Mouse (Mus musculus): Measurements from ENCODE around the gene 5430419D17Rik.

Gene 5430419D17Rik

DNA sequence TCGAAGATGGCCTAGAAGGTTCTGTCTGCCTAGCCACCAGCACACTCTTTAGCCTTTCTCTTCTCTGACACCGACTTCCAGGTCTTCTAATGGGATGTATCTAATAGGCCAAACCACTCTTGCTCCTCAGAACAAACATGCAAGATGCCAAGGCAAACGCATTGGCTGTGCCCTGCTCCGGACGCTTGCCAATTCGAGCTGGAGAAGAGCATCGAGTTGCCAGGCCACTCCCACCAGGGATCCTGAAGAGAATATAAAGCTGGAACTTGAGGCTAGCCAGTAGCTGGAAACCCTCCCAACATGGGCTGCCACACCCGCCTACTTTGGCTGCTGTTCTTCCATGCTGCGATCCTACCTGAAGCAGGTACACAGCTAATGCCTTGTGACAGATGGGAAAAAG lies at the start of gene 5430419D17Rik:
Gene 5430419D17Rik (plus strand): TSS at position 282 of the 400 bp plus-strand sequence.
- no peak for DNase-seq (ENCODE audit: low spot score in 2 of 2)

DNA sequence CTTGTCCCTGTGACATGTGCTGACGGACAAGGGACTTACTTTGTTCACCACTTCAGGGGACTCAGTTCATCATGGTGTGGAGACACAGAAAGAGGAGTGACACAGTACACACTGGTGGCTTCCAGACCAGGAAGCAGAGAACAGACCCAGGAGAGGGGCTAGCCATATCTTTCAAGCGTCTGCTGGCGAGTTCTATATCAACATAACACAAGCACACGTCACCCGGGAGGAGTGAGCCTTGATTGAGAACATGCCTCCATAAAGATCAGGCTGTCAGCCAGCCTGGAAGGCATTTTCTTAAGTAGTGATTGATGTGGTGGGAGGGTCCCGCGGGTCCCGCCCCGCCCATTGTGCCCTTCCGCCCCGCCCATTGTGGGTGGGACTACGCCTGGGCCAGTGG lies 44.2 kb upstream of the 5430419D17Rik start:
- no peak for DNase-seq (ENCODE audit: low spot score in 2 of 2)

DNA sequence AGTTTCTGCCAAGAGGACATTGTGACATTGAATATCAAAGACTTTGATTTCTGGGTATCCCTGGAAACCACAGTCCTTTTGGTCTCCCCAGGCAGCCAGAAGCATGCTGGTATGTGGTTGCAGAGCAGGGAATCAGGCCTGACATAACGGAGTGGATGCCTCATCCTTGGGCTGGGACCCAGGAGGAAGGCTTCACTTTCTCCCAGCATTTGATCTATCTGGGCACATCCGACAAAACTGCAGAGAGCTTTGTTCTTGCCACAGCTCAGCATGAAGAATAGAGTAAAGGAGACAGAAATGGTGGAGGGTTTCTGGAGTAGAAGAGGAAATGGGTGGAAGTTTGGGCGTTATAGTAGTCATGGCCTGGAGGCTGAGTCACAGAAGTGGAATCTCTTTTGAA lies 41.0 kb upstream of the 5430419D17Rik start:
- DNase-seq (ENCODE audit: low spot score in 2 of 2), result no peak

DNA sequence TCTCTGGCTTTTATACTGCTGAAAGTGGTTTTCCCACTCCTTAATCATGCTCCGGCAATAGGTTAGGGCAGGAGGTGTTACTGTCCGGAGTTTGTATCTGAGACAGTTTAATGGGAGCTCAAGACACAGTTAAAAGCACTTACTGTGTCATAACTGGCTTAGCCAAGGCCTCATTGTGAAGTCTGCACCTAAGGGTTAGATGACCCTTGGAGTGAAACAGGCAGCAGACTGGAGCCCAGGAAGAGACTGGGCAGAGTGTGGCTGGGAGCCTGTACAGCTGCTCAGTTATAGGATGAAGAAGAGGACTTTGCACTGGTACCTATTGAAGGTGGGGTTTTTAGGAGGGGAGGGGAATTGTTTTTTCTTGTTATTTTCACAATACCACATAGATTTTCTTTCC lies 28.0 kb upstream of the 5430419D17Rik start, which contains the start of gene 4933402N03Rik:
Gene 4933402N03Rik (minus strand): TSS at position 101 of the 400 bp plus-strand sequence.
- no peak for DNase-seq (ENCODE audit: low spot score in 2 of 2)

DNA sequence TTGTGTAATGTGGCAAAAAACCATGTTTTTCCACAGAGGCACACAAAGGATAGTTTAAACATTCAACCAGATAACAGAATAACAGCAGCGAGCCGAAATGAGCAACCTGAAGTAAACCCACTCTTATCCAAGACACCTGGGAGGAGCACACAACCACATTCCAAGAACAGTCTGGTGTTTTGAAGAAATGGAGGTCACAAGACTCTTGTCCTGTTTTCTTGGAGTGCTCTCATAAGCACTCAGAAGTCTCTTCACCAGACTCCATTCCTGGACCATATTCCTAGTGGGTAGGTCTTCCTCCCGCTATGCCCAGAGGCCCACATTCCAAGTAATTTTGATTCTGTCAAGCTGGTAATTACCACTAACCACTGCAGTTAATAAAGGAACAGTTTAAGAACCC lies 24.0 kb upstream of the 5430419D17Rik start:
- DNase-seq (ENCODE audit: low spot score in 2 of 2), result no peak

DNA sequence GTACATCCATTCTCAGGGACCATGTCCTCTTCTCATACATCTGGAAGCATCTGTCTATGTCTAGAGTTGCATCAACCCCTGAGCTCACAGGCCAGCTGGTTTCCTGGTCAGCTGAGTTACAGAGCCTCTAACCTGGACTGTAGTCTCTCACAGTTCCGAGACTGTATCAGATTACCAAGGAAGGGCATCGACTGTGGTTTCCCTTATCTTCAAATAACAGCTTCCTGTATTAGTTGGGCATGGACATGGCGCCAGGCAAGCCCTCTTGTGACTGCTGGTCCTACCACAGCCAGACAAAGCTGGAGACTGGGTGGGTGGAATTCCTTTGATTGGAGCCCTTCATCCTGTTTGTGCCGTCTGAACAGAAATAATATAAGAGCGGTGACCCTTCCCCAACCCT lies 21.2 kb upstream of the 5430419D17Rik start:
- DNase-seq (ENCODE audit: low spot score in 2 of 2), result no peak

DNA sequence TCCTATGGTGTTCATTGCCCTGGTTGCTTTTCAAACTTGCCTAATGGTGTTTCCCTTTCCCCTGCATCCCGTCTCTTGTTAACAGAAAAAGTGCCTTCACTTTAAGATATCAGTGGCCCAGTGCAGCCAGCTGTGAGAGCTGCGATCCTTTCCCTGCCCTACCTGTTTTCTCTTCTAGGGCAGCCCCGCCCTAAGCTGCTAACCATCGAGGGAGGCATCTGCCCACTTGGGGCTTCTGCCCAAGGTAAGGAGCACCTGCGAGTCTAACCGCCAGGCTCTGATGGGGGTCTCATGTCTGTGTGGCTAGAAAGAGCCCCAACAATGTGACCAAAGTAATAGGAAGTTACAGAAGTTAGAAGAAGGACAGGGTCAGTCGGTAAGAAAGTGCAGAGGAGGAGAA lies 12.0 kb upstream of the 5430419D17Rik start:
- no peak for DNase-seq (ENCODE audit: low spot score in 2 of 2)

DNA sequence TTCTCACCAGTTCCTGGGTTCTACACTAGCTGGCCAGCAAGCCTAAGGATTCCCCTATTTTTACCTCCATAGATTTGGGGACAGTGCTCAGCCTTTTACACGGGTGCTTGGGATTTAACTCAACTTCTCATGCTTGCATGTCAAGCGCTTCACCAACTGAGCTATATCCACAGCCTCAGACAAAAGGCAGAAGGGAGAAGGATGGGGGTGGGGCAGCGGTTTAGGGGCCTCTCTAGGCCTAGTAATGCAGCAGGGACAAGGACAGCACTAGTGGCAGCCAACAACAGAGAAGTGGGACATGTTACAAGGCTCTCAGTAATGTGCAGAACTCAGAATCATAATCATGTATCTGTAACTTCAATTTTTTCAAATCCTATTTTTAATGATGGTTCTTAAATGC lies 6.4 kb upstream of the 5430419D17Rik start:
- DNase-seq (ENCODE audit: low spot score in 2 of 2), result no peak

DNA sequence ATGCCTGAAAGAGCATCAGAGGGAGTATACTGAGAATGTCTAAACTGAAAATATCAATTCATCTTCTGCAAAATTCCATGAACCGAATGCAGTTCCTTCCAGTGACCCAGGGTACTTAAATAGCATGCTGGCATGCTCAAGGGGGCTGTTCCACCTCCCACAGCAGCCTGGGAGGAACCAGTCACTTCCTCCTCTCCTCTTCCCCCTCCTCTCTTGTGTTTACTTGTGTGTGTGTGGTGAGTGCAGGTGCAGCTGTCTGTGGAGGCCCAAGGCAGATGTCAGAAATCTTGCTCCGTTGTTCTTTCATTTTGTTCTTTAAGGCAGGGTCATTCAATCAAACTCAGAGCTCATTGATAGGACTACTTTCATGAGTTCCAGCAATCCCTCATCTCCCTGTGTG lies 5.1 kb upstream of the 5430419D17Rik start:
- no peak for DNase-seq (ENCODE audit: low spot score in 2 of 2)

DNA sequence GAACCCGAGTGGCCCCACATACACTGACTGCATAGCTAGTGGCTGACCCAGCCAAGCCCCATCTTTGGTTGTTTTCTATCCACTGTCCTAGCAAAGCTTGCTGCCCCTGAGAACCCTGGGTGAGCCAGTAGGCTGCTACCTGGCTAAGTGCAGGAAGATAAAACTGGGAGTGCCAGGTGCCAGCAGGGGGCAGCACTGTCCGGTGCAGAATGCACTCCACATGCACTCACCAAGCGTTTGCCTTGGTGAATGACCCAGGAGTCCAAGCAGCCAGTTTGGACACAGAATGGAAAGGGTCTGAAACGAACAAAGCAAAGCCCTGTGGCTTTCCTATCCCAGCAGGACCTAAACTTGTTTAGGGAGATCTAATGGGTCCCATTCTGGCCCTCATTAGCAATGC lies 8.5 kb downstream of the 5430419D17Rik start:
- DNase-seq (ENCODE audit: low spot score in 2 of 2), result peak in 1 of 2 experiments; percentile 6

DNA sequence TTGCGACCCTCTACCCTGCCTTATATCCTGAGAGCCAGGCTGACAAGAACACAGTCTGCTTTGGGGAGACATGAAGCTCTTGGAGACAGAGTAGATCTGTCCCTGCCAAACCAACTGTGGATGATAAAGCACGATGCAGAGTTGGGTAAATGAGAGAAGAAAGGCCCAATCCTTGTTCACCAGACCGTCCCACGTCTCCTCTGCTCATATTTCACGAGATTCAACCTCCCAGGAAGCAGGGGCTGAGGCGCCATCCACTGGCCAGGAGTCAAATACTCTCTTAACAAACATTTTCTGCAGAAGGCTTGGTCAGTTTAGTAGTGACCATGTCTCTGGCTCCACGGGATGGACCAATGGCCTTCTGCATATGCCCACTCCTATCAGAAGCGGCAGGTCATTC lies 10.1 kb downstream of the 5430419D17Rik start:
- DNase-seq (ENCODE audit: low spot score in 2 of 2), result no peak

DNA sequence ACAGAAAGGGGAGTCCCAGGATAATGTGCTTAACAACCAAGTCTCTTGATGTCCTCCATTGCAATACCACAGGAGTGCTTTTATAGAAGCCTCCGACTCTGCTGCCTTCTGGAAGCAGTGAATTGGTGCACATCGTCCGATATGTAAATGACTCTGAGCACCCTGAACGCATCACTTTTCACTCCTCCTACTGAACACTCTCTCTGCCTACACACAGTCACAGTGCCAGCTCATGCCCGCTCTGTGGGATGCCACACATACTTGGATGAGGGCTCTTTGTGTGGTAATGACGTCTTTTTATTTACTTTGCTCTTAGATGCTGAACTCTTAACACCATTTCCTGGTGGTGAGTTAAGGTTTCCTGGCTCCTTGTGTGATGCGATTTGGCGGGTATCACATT lies 12.8 kb downstream of the 5430419D17Rik start:
- no peak for DNase-seq (ENCODE audit: low spot score in 2 of 2)

DNA sequence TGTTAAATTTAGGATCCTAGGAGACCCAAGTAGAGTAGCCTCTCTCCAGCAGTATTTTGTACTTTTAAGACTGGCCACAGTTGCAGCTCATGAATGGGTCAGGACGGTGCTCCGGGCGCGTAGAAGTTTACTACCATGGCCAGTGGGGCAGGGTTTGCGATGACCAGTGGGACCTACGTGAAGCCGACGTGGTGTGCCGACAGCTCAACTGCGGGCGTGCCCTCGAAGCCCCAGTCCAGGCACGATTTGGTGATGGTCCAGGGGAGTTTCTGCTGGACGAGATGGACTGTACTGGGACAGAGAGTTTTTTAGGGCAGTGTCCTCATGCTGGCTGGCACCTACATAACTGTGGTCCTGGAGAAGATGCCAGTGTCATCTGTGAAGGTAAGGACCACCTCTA lies 13.8 kb downstream of the 5430419D17Rik start:
- DNase-seq (ENCODE audit: low spot score in 2 of 2), result no peak

DNA sequence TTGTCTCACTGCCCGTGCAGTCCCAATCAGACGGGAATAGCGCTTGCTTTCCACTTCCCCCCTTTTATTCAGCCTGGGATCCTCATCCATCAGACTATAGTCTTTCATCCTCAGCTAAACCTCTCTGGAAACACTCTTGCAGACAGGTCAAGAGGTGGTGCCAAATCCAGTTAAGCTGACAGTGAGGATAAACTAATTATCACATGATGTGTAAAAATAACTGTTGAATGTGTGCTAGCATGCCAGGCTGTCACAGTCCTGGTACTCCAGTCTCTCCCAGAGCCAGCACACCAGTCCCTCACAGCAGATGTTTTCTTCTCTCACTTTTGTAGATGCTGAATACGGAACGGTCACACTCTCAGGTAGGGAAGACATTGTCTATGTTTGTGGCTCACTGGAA lies 48.9 kb downstream of the 5430419D17Rik start:
- DNase-seq (ENCODE audit: low spot score in 2 of 2), result peak; percentile 33 to 47

DNA sequence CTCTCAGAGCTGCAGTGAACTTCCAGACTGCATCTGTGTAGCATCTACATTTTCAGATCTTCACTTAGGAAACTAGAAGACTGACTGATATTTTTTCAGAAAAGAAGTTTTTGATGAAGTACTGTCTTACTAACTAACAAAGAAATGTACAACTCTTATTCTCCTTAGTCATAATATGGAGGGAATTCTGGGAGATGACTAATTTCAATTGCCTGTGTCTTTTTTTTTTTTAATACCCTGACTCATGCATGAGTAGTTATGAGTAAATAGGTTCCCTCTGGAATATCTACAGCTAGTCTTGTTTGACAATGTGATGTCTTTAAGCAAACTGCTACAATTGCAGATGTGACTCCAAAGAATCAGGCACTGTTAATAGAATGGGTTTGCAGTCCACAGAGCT lies 61.9 kb downstream of the 5430419D17Rik start:
- no peak for DNase-seq (ENCODE audit: low spot score in 2 of 2)

DNA sequence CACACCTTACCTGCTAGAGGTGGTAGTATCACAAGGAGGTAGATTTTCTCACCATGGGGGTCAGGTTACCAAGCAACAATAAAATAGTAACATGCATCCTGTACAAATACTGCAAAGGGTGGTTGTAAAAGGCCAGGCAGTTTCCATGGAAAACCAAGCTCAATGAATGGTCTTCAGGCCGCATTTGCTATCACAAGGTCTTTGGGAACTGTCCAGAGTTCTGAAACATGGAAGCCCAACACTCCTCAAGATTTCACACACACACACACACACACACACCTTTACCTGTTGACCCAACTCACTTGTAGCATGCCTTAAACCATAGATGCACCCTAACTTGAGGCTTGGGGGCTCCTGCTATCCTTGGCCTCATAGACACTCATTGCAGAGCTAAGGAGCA lies 70.8 kb downstream of the 5430419D17Rik start:
- DNase-seq (ENCODE audit: low spot score in 2 of 2), result no peak

DNA sequence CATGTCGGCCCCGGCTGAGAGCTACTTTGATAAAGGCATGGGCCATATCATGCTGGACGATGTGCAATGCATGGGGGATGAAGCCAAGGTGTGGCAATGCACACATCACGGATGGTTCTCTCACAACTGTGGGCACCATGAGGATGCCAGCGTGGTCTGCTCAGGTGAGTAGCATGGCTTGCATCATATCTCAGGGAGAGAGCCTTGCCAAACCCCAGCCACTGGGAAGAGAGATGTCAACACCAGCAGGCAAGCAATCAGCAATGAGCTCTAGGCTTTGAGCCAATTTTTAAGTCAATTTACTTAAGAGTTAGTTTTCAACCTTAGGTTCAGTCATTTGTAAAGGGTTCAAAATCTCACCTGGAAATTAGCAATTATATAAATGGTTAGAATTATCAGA lies 82.6 kb downstream of the 5430419D17Rik start:
- DNase-seq (ENCODE audit: low spot score in 2 of 2), result no peak

DNA sequence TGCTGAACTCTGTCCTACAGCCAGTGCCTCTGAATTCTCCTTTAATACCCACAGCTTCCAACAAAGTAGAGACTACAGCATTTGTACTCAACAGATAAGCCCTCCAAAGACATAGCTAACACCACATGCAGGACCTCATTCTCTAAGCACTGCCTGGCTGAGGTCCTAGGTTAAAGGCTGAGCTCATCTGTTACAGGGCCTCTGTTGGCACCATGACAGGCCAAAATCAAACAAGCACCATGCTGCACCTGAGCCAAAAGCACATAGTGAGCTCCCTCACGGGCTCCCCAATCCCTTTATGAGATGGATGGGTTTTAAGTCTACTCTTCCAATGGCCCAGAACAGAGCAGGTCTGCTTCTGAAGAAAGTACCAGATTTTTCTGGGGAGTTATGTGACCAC lies 83.1 kb downstream of the 5430419D17Rik start:
- DNase-seq (ENCODE audit: low spot score in 2 of 2), result no peak

DNA sequence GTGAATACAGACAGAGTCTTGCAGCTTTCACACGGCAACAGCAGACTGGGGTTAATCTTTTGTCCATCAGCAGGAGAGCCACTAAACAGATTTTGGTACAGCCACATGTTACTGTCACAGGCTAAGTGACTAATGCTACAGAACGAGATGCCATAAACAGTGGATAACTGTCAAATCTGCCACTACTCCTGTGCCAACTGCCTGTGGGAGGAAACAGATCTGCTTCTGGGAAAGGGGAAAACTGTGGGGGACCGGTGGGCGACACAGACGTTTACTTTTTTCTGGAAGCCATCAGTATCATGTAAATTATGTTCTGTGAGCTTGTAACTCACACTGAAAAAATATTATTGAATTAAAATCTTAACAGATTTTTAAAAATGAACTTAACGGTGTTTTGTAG lies 86.7 kb downstream of the 5430419D17Rik start:
- no peak for DNase-seq (ENCODE audit: low spot score in 2 of 2)

DNA sequence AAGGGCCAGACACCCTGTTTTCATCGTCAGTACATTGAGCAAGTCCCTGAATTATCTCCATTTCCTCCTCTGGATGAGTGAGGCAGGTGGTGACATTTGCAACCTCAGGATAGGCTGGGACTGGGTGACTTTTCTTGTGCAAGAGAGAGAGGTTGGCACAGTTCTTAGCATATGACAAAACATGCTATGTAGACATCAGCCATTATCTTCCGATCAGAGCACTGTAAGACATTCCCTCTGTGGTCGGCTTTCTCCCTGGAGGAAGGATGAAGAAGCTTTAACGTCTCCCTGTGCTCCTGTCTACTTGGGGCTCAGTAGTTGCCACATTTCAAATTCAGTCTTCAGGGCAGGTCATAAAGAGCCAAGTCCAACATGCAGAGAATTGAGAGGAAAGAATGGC lies 90.0 kb downstream of the 5430419D17Rik start:
- DNase-seq (ENCODE audit: low spot score in 2 of 2), result no peak

DNA sequence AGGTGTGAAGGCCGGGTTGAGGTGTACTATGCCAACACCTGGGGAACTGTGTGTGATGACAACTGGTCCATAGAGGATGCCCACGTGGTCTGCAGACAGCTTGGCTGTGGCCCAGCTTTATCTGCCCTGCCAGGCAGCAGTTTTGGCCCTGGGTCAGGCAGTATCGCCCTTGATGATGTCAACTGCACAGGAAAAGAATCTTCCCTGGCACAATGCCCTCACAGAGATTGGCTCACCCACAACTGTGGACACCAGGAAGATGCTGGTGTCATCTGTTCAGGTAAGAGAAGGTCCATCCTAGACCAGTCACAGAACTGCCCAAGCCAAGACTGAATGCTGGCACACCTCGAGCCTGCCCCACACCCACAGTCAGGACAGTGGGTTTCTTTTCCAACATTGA lies 91.6 kb downstream of the 5430419D17Rik start:
- DNase-seq (ENCODE audit: low spot score in 2 of 2), result peak in 1 of 2 experiments; percentile 6

DNA sequence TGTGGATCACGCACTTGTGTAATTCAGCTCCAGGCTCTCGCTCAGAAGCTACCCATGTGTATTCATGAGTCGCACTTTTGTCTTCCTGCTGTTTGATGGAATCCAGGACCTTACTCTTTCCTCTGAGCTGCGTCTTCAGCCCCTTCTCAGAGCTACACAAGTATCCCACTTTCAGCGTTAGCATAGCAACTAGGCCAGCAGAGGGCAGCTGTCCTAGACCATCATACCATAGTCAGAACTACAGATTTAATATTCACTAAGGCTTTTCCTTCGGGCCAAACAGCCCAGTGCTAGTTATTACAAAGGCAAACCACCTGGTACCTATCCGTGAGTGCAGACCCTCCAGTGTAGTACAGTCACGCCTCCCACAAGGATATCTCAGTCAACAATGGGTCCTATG lies 122.9 kb downstream of the 5430419D17Rik start:
- no peak for DNase-seq (ENCODE audit: low spot score in 2 of 2)

DNA sequence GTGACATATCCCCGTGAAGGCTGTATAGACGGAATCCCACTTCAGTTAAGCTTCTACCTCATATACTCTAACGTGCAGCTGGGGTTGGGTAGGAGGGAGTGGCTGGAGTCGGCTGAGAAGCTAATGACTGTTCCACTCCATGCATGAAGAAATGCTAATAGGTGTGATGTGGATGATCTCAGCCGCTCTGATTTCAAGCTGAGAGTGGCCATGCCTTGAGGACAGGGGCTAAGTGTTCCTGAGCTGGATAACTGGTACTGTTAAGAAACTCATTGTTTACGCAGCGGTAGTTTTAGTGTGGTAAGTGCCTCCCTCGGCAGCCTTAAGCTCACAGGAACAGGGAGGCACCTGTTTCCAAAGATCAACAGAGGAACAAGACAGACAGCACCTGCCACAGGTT lies 129.1 kb downstream of the 5430419D17Rik start:
- no peak for DNase-seq (ENCODE audit: low spot score in 2 of 2)

DNA sequence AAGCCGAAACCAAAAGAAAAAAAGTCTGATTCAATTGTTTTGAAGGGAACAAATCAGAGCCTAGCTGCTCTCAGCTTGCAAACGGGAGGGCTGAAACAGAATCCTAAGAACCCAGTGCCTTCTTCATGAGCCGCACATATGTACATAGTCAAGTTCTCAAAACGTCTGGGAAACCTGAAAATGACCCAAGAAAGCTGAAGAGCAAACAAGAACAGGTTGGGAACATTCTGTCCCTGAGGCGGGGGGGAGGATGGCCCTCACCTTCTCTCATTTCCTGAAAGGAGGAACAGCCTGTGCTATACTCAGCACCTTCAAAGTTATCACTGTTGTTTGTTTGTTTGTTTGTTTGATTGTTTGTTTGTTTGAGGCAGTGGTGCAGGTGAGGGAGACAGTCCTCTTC lies 132.5 kb downstream of the 5430419D17Rik start:
- no peak for DNase-seq (ENCODE audit: low spot score in 2 of 2)

DNA sequence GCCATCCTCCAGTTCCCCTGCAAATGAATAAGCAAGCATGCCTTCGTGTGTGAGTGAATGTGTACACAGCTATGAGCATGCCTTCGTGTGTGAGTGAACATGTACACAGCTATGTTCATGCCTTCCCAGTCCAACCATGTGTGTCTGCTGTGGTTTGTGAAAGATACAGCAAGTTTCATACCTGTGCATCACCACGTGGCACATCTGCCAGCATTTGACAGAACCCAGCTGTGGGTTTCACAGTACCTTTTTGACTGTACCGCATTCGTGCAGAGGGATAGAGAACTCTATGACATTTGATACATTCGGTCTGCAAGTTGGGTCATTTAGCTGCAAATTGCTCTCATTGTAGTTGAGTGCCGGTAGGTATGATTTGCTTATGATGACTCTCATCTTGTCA lies 140.3 kb downstream of the 5430419D17Rik start:
- no peak for DNase-seq (ENCODE audit: low spot score in 2 of 2)

Data from heart, adult 9 months (tissue).